Mouse (Mus musculus) limb, embryonic 11.5 days (tissue): ENCODE measurements around the gene Ifitm6. TPM values are rescaled to one million over a fixed set of nuclear protein-coding genes. Genes with fewer than 3 reads are reported as not detected.

ENCODE experiments used
- ATAC-seq: fragments of 200-750 bp; cut with Nextera tagmentation; 2 replicates; pipeline ENCODE4 v1.8.0; 2017; ENCODE audit warnings: low read depth; ENCODE audit not compliant: insufficient number of reproducible peaks, low FRiP score, low TSS enrichment
- DNase-seq: peaks from one replicate; pipeline ENCODE4 v3.0.0-alpha.2; 2015; ENCODE audit warnings: low spot score
- H3K27ac ChIP-seq: fragments of 300-500 bp; sonication (generic); replicated peaks from 2 replicates; pipeline ENCODE4 v1.5.1; 2014; ENCODE audit warnings: low read depth, mild to moderate bottlenecking, low read length
- H3K27me3 ChIP-seq: fragments of 300-500 bp; sonication (generic); 2 replicates; pipeline ENCODE4 v1.6.1; 2014; ENCODE audit warnings: mild to moderate bottlenecking, low read length, mixed read lengths; ENCODE audit not compliant: control insufficient read depth, insufficient read depth
- H3K36me3 ChIP-seq: fragments of 300-500 bp; sonication (generic); 2 replicates; pipeline ENCODE4 v1.6.1; 2014; ENCODE audit warnings: mild to moderate bottlenecking, low read length, moderate library complexity, mixed read lengths; ENCODE audit not compliant: control insufficient read depth, insufficient read depth
- H3K4me1 ChIP-seq: fragments of 300-500 bp; sonication (generic); 2 replicates; pipeline ENCODE4 v1.6.1; 2014; ENCODE audit warnings: low read length, mixed read lengths; ENCODE audit not compliant: control insufficient read depth, insufficient read depth
- H3K4me2 ChIP-seq: fragments of 300-500 bp; sonication (generic); 2 replicates; pipeline ENCODE4 v1.6.1; 2014; ENCODE audit warnings: low read depth, mild to moderate bottlenecking, moderate library complexity; ENCODE audit not compliant: severe bottlenecking
- H3K4me3 ChIP-seq: fragments of 300-500 bp; sonication (generic); 2 replicates; pipeline ENCODE4 v1.5.1; 2014; ENCODE audit warnings: low read depth, low read length
- H3K9ac ChIP-seq: fragments of 300-500 bp; sonication (generic); 2 replicates; pipeline ENCODE4 v1.6.1; 2014; ENCODE audit warnings: mild to moderate bottlenecking, low read length
- H3K9me3 ChIP-seq: fragments of 300-500 bp; sonication (generic); 2 replicates; pipeline ENCODE4 v1.6.1; 2016; ENCODE audit warnings: low read length; ENCODE audit not compliant: control insufficient read depth
- whole genome bisulfite sequencing: fragments of 180-500 bp; shearing (Covaris S2); extraction: QIAGEN DNeasy Blood & Tissue Kit; methylation state at CpG from one replicate; pipeline ENCODE4 v1.1.7; 2014; 5-methylcytosine and 5-hydroxymethylcytosine counted together
- polyA plus RNA-seq: library from polyadenylated mRNA; unstranded; fragments of >200 nt; fragmentation: Nextera tagmentation; extraction: Ambion mirVana; gene quantifications from 2 replicates; pipeline ENCODE4 v1.2.1, GENCODE M21; 2014

The Ifitm6 gene
- polyA plus RNA-seq, 1 experiment from 2014 or later, result not detected

DNA sequence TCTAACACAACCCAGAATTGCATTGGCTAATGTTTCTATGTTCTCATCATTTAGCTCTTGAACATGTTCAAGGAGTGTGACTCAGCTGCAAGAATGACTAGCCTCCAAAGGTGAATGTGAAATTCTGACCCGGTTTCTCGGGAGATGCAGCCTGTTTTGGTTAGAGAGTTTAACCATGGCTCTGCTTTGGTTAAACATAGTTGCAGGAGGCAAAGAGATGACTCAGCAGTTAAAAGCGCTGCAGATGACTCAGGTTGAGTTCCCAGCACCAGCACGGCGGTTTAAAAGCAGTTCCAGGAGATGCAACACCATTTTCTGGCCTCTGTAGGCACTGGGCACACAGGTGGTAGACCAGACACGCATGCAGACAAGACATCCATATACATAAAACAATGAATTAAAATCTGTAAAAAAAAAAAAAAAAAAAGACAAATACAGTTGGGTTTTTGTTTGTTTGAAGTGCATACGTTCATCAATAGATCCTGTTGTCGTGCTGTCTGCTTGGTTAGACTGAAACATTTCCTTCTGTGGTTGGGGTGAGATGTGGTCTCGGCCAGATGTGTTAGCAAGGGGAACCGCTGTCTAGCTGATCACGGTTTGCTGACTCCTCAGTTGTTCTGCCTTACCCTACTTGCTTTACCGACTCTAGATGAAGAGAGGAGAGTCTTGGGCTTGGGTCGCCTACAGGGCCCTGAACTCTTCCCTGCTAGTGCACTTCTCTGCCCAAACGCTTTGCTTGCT is 41.0 kb upstream of the Ifitm6 start:
- DNase-seq, result no peak
- Histone ChIP-seq H3K9me3 (no peaks in the 10 kb centered on the region), H3K4me1 (peaks cover 12% of the 10 kb centered on the region), H3K36me3 (no peaks in the 10 kb centered on the region), H3K9ac (no peak overlapping the region), H3K27ac (no peak overlapping the region), H3K27me3 (no peaks in the 10 kb centered on the region), H3K4me3 (no peak overlapping the region), H3K4me2 (no peak overlapping the region)
- WGBS, result 92% methylated on average over 14 of the region's 14 CpGs
- no peak for ATAC-seq

DNA sequence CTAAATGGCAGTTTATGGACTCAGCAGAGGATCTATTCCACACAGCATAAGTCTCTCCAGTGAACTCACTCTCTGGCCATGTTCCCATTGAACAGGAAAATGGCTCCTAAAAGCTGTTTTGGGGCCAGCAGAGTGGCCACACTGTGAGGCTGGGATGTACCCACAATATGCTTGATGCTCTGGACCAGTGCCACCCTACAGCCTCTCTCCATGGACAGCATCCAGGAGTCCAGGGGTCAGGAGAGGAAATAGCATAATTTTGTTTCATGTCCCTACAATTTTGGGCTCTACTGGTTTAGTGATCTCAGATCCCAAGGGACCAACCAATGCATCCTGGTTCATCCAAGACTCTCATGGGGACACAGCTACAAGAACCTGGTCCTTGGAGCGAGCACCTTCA is 39.8 kb upstream of the Ifitm6 start:
- no peak overlapping the region for H3K4me3 ChIP-seq
- H3K4me1 ChIP-seq, result peaks cover 12% of the 10 kb centered on the region
- no peaks in the 10 kb centered on the region for H3K9me3 ChIP-seq
- H3K9ac ChIP-seq, result no peak overlapping the region
- no peak for ATAC-seq
- H3K36me3 ChIP-seq, result no peaks in the 10 kb centered on the region
- no peak overlapping the region for H3K27ac ChIP-seq
- no peak for DNase-seq
- no peaks in the 10 kb centered on the region for H3K27me3 ChIP-seq
- no peak overlapping the region for H3K4me2 ChIP-seq
- 94% methylated on average over 1 of the region's 1 CpGs for WGBS

DNA sequence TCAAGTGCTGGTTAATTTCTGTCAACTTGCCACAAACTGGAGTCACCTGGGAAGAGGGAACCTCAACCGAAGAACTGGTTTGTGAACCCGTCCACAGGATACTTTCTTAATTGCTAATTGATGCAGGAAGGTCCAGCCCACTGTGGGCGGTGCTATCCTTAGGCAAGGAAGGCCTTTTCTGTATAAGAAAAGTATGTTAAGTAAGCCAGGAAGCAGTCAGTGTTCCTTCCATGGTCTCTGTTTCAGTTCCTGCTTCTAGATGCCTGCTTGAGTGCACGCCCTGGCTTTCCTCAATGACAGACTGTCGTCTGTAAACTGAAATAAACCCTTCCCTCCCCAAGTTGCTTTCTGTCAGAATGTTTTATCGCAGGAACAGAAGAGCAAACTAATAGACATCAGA is 39.3 kb upstream of the Ifitm6 start:
- WGBS, result 91% methylated on average over 6 of the region's 6 CpGs
- Histone ChIP-seq H3K4me3 (no peak overlapping the region), H3K36me3 (no peaks in the 10 kb centered on the region), H3K27me3 (no peaks in the 10 kb centered on the region), H3K9ac (no peak overlapping the region), H3K27ac (no peak overlapping the region), H3K4me2 (no peak overlapping the region), H3K9me3 (no peaks in the 10 kb centered on the region), H3K4me1 (peaks cover 9% of the 10 kb centered on the region)
- DNase-seq (no peak), ATAC-seq (no peak)

DNA sequence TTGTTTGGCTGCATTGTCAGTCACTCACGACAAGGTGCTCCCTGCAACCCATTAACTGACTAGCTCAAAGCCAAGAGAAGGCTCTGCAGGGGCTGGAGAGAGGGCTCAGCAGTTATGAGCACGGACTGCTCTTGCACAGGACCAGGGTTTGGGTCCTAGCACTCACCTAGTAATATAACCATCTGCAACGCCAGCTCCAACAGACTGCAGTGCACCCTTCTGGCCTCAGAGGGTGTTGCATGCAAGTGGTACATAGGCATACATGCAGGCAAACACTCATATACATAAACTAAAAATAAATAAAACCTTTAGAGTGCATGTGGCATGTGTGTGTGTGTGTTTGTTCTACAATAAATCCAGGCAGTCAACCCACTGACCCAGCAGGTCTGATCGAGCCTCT is 38.1 kb upstream of the Ifitm6 start:
- no peak for ATAC-seq
- Histone ChIP-seq H3K27ac (no peak overlapping the region), H3K27me3 (no peaks in the 10 kb centered on the region), H3K36me3 (no peaks in the 10 kb centered on the region), H3K9ac (no peak overlapping the region), H3K9me3 (no peaks in the 10 kb centered on the region), H3K4me2 (no peak overlapping the region), H3K4me3 (no peak overlapping the region), H3K4me1 (peaks cover 5% of the 10 kb centered on the region)
- no peak for DNase-seq
- WGBS, result 77% methylated on average over 4 of the region's 4 CpGs

DNA sequence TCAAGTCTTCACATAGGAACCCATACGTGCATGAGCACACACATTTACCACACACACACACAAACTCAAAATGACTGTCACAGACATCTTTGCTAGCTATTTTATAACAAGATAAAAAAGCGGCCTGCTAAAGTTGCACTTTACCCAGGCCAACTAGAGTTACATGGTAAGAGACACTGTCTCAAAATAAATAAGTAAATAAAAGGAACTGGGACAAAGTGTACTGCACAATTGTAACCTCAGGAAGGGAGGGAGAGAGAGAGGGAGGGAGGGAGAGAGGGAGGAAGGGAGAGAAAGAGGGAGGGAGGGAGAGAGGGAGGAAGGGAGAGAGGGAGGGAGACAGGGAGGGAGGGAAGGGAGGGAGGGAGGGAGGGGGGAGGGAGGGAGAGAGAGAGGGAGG is 34.7 kb upstream of the Ifitm6 start:
- H3K27me3 ChIP-seq, result no peaks in the 10 kb centered on the region
- no peaks in the 10 kb centered on the region for H3K9me3 ChIP-seq
- no peak overlapping the region for H3K4me2 ChIP-seq
- no peak overlapping the region for H3K9ac ChIP-seq
- H3K4me1 ChIP-seq, result no peaks in the 10 kb centered on the region
- no peak overlapping the region for H3K4me3 ChIP-seq
- H3K27ac ChIP-seq, result no peak overlapping the region
- H3K36me3 ChIP-seq, result no peaks in the 10 kb centered on the region
- 83% methylated on average over 2 of the region's 2 CpGs for WGBS
- DNase-seq, result no peak
- ATAC-seq, result no peak

DNA sequence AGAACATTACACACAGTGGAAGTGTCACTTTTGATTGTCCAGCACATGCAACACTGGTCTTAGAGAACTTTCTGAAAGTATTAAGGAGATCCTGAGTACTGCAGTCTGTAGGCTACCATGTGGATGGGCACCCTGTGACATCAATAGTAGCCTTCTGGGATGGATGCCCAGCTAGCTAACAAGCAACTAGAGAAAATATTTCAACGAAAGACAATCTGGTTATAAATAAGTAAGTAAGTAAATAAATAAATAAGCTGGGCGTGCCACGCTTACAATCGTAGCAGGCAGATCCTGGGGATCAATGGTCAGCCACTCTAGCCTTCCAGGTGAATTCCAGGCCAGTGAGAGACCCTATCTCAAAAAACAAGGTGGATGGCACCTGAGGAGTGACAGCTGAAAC is 34.3 kb upstream of the Ifitm6 start:
- Histone ChIP-seq H3K9ac (no peak overlapping the region), H3K27me3 (no peaks in the 10 kb centered on the region), H3K4me3 (no peak overlapping the region), H3K27ac (no peak overlapping the region), H3K9me3 (no peaks in the 10 kb centered on the region), H3K4me1 (no peaks in the 10 kb centered on the region), H3K4me2 (no peak overlapping the region), H3K36me3 (no peaks in the 10 kb centered on the region)
- ATAC-seq (no peak), DNase-seq (no peak)
- 88% methylated on average over 4 of the region's 4 CpGs for WGBS

DNA sequence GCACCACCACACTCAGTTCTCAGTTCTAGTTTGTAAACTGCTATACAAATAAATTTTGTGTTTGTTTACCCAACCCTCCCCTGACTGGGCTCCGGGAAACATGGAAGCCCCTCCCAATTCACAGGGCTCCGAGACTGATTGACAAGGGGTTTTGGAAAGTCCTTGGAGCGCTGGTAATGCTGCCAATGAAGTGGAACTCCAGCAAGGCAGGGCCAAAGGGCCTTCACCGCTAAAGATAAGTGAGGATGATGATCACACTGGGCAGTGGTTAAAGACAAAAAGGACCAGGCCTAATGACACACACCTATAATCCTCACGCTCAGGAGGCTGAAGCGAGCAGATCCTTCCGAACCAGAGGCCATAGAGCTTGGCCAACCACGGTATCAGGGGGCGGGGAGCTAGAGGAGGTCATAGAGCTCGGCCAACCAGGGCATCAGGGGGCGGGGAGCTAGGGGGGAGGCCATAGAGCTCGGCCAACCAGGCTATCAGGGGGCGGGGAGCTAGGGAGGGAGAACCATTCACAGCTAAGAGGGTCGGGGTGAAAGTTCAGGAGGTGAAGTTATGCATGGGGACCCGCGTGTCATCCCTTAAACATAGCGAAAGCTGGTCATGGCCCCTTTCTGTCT is 33.4 kb upstream of the Ifitm6 start:
- Histone ChIP-seq H3K4me2 (no peak overlapping the region), H3K9ac (no peak overlapping the region), H3K4me3 (no peak overlapping the region), H3K9me3 (no peaks in the 10 kb centered on the region), H3K27ac (no peak overlapping the region), H3K4me1 (no peaks in the 10 kb centered on the region), H3K27me3 (no peaks in the 10 kb centered on the region), H3K36me3 (no peaks in the 10 kb centered on the region)
- DNase-seq (no peak), ATAC-seq (no peak)
- WGBS, result 68% methylated on average over 17 of the region's 17 CpGs

DNA sequence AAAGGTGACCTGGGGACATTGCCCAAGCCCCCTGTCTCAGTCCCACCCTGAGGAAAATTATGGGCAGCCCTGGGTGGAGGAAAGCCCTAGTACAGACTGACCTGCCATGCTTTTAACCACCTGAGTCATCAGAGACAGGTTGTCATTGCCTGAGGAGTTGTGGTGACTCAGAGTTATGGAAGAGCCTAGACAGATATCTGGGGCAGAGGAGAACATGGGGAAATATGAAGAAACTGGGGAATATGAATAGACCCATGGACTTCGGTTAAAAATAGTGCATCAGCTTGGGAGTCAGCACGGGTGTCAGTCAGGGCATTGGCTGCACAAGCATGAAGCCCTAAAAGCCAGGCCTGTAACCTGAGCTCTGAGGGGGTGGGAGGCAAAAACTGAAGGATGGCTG is 31.6 kb upstream of the Ifitm6 start:
- Histone ChIP-seq H3K4me2 (no peak overlapping the region), H3K9me3 (no peaks in the 10 kb centered on the region), H3K4me3 (no peak overlapping the region), H3K27me3 (no peaks in the 10 kb centered on the region), H3K27ac (no peak overlapping the region), H3K9ac (no peak overlapping the region), H3K4me1 (no peaks in the 10 kb centered on the region), H3K36me3 (no peaks in the 10 kb centered on the region)
- 69% methylated on average over 2 of the region's 2 CpGs for WGBS
- no peak for ATAC-seq
- DNase-seq, result no peak
